Mouse (Mus musculus): Measurements from ENCODE around the gene Cmtm4. TPM values are rescaled to one million over a fixed set of nuclear protein-coding genes. Genes with fewer than 3 reads are reported as not detected.
A peak's percentile ranks its signal among the peaks of the same experiment; 100 is the strongest.

Gene Cmtm4
- total and polyA plus RNA-seq, 2 experiments = 9.8 to 10.0 TPM

GRCm38 (mm10) chr8:104339229-104339982 lies 56.2 kb downstream of the Cmtm4 start, which contains the start of gene Cmtm3:
Gene Cmtm3 (plus strand): TSS chr8:104339410.
- DNase-seq (ENCODE audit: extremely low read depth, low read depth, low spot score) = peak; percentile 26
- Histone ChIP-seq H3K79me2 (ENCODE audit: control insufficient read depth, insufficient read depth, low read length) (no peaks in the 10 kb centered on the region), H3K4me3 (ENCODE audit: insufficient read depth, low read depth, low read length) (peak within 1 kb of the TSS; percentile 79), H3K36me3 (ENCODE audit: control insufficient read depth, insufficient read depth, low read length) (no peaks in the 10 kb centered on the region), H3K4me1 (ENCODE audit: control insufficient read depth, insufficient read depth, low read length) (no peaks in the 10 kb centered on the region; the same call in none of the 2 replicates), H3K27ac (replicated peaks; ENCODE audit: insufficient read depth, low read depth, low read length) (peak within 1 kb of the TSS; percentile 69), H3K27me3 (ENCODE audit: control insufficient read depth, insufficient read depth, low read length) (no peaks in the 10 kb centered on the region), H3K9ac (ENCODE audit: low read depth, low read length) (peak within 1 kb of the TSS; percentile 47)
- 30% methylated on average over 16 of the region's 18 CpGs for WGBS
- TF ChIP-seq POLR2A (IDR thresholded peaks at IDR 0.05; ENCODE audit: extremely low read depth, insufficient read depth, low read length) = no peak
- TF ChIP-seq CTCF (IDR thresholded peaks at IDR 0.05; ENCODE audit: low read depth, low read length) = no peak

GRCm38 (mm10) chr8:104337890-104338289 lies 57.7 kb downstream of the Cmtm4 start:
- H3K4me3 ChIP-seq (ENCODE audit: insufficient read depth, low read depth, low read length) = no peak overlapping the region
- 70% methylated on average over 3 of the region's 3 CpGs for WGBS
- DNase-seq (ENCODE audit: extremely low read depth, low read depth, low spot score) = no peak
- no peaks in the 10 kb centered on the region; the same call in none of the 2 replicates for H3K4me1 ChIP-seq (ENCODE audit: control insufficient read depth, insufficient read depth, low read length)
- no peaks in the 10 kb centered on the region for H3K79me2 ChIP-seq (ENCODE audit: control insufficient read depth, insufficient read depth, low read length)
- H3K27me3 ChIP-seq (ENCODE audit: control insufficient read depth, insufficient read depth, low read length) = no peaks in the 10 kb centered on the region
- H3K27ac ChIP-seq (replicated peaks; ENCODE audit: insufficient read depth, low read depth, low read length) = no peak overlapping the region
- no peak overlapping the region for H3K9ac ChIP-seq (ENCODE audit: low read depth, low read length)
- H3K36me3 ChIP-seq (ENCODE audit: control insufficient read depth, insufficient read depth, low read length) = no peaks in the 10 kb centered on the region
- TF ChIP-seq POLR2A (IDR thresholded peaks at IDR 0.05; ENCODE audit: extremely low read depth, insufficient read depth, low read length) = no peak
- no peak for TF ChIP-seq CTCF (IDR thresholded peaks at IDR 0.05; ENCODE audit: low read depth, low read length)

- no peak overlapping the region for H3K4me3 ChIP-seq (ENCODE audit: insufficient read depth, low read depth, low read length)
- TF ChIP-seq CTCF (IDR thresholded peaks at IDR 0.05; ENCODE audit: low read depth, low read length) (no peak), POLR2A (IDR thresholded peaks at IDR 0.05; ENCODE audit: extremely low read depth, insufficient read depth, low read length) (no peak)
These were observed 58.8 kb downstream of the Cmtm4 start for GRCm38 (mm10) chr8:104336806-104337205.

GRCm38 (mm10) chr8:104334196-104334595 lies 61.4 kb downstream of the Cmtm4 start:
- no peaks in the 10 kb centered on the region for H3K79me2 ChIP-seq (ENCODE audit: control insufficient read depth, insufficient read depth, low read length)
- H3K27me3 ChIP-seq (ENCODE audit: control insufficient read depth, insufficient read depth, low read length) = no peaks in the 10 kb centered on the region
- WGBS = 77% methylated on average over 1 of the region's 1 CpGs
- no peak overlapping the region for H3K4me3 ChIP-seq (ENCODE audit: insufficient read depth, low read depth, low read length)
- no peaks in the 10 kb centered on the region; the same call in 1 of the 2 replicates for H3K4me1 ChIP-seq (ENCODE audit: control insufficient read depth, insufficient read depth, low read length)
- H3K36me3 ChIP-seq (ENCODE audit: control insufficient read depth, insufficient read depth, low read length) = no peaks in the 10 kb centered on the region
- peak overlapping the region; percentile 12; the same call in 1 of the 2 replicates for H3K27ac ChIP-seq (replicated peaks; ENCODE audit: insufficient read depth, low read depth, low read length)
- TF ChIP-seq CTCF (IDR thresholded peaks at IDR 0.05; ENCODE audit: low read depth, low read length) (no peak), POLR2A (IDR thresholded peaks at IDR 0.05; ENCODE audit: extremely low read depth, insufficient read depth, low read length) (no peak)
- DNase-seq (ENCODE audit: extremely low read depth, low read depth, low spot score) = peak; percentile 25
- H3K9ac ChIP-seq (ENCODE audit: low read depth, low read length) = no peak overlapping the region

More at GRCm38 (mm10) chr8:104336806-104337205, 58.8 kb downstream of the Cmtm4 start:
- Histone ChIP-seq H3K27me3 (ENCODE audit: control insufficient read depth, insufficient read depth, low read length) (no peaks in the 10 kb centered on the region), H3K79me2 (ENCODE audit: control insufficient read depth, insufficient read depth, low read length) (no peaks in the 10 kb centered on the region), H3K27ac (replicated peaks; ENCODE audit: insufficient read depth, low read depth, low read length) (no peak overlapping the region), H3K9ac (ENCODE audit: low read depth, low read length) (no peak overlapping the region), H3K4me1 (ENCODE audit: control insufficient read depth, insufficient read depth, low read length) (no peaks in the 10 kb centered on the region; the same call in none of the 2 replicates), H3K36me3 (ENCODE audit: control insufficient read depth, insufficient read depth, low read length) (no peaks in the 10 kb centered on the region)
- 89% methylated on average over 1 of the region's 1 CpGs for WGBS
- no peak for DNase-seq (ENCODE audit: extremely low read depth, low read depth, low spot score)

- 0 out of 2 replicates have a peak overlapping the region, but pooled peaks have one; percentile 12 for H3K27ac ChIP-seq (replicated peaks; ENCODE audit: insufficient read depth, low read depth, low read length)
- TF ChIP-seq CTCF (IDR thresholded peaks at IDR 0.05; ENCODE audit: low read depth, low read length) (no peak), POLR2A (IDR thresholded peaks at IDR 0.05; ENCODE audit: extremely low read depth, insufficient read depth, low read length) (no peak)
- peak; percentile 37 for DNase-seq (ENCODE audit: extremely low read depth, low read depth, low spot score)
- WGBS = 75% methylated on average over 5 of the region's 5 CpGs
- H3K79me2 ChIP-seq (ENCODE audit: control insufficient read depth, insufficient read depth, low read length) = no peaks in the 10 kb centered on the region
- no peak overlapping the region for H3K4me3 ChIP-seq (ENCODE audit: insufficient read depth, low read depth, low read length)
- no peaks in the 10 kb centered on the region; the same call in 1 of the 2 replicates for H3K4me1 ChIP-seq (ENCODE audit: control insufficient read depth, insufficient read depth, low read length)
- no peak overlapping the region for H3K9ac ChIP-seq (ENCODE audit: low read depth, low read length)
- H3K36me3 ChIP-seq (ENCODE audit: control insufficient read depth, insufficient read depth, low read length) = no peaks in the 10 kb centered on the region
- H3K27me3 ChIP-seq (ENCODE audit: control insufficient read depth, insufficient read depth, low read length) = no peaks in the 10 kb centered on the region
These were observed 61.8 kb downstream of the Cmtm4 start for GRCm38 (mm10) chr8:104333786-104334185.
